Mouse (Mus musculus): ENCODE results near the gene Gpat2. TPM values are rescaled to one million over a fixed set of nuclear protein-coding genes. Genes with fewer than 3 reads are reported as not detected.

Gene Gpat2
- polyA plus RNA-seq, 1 experiment from 2014 or later: 0.22 TPM

DNA sequence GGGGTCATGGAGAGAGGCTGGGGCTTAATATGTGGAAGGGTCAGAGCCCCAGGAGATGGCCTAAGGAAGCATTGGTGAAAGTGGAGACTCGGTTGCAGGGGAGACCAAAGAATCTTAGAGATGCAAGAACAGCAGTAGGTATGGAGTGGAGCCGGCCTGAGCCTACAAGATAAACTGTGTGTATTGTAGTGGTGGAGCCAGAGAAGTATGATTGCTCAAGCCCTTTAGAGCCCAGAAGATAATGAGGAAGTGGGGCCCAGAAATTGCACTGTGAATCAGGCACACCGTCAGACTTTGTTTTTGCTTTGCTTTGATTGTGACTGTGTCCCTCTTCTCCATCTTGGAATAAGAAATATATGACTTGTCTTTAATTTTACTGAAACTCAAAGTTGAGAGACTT is 33.7 kb upstream of the Gpat2 start:
- Histone ChIP-seq H3K4me3 (ENCODE audit: low read length) (no peak overlapping the region), H3K4me2 (replicated peaks; ENCODE audit: low read depth, low read length) (no peak overlapping the region), H3K9me3 (ENCODE audit: low read length) (no peaks in the 10 kb centered on the region), H3K9ac (replicated peaks; ENCODE audit: low read length) (no peak overlapping the region), H3K4me1 (ENCODE audit: insufficient read depth, low read length) (peaks cover 5% of the 10 kb centered on the region; the same call in 1 of the 2 replicates), H3K27me3 (ENCODE audit: insufficient read depth, low read length) (no peaks in the 10 kb centered on the region), H3K36me3 (ENCODE audit: insufficient read depth, low read length) (no peaks in the 10 kb centered on the region), H3K27ac (ENCODE audit: low read length) (no peak overlapping the region)
- 68% methylated on average over 3 of the region's 3 CpGs for WGBS
- no peak for ATAC-seq (ENCODE audit: low FRiP score, low TSS enrichment)

DNA sequence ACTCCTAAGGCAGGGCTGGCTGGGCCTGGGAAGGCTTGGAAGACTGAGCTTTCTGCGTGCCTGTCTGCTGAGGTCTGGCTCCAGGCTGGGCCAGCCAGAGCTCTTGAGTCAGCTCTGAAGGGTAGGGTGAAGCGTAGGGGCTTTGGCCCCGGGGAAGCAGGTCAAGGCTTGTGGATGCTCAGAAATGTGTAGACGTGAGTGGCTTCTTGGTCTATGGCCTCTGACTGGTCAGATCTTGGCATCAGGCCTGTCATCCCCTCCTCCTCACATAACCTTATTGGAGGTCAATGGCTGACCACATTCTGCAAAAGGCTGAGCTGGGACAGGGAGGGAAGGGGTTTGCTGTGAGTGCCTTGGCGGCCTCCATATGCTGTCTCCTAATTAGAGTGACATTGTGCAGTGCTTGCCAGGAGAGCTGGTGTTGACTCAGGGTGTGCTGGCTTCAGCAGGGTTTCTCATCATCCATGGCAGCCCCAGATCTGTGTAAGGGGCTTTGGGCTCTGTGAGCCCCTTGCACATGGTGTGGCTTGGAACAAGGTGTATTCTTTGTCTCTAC is 30.3 kb upstream of the Gpat2 start:
- H3K4me3 ChIP-seq (ENCODE audit: low read length): no peak overlapping the region
- no peaks in the 10 kb centered on the region for H3K9me3 ChIP-seq (ENCODE audit: low read length)
- H3K36me3 ChIP-seq (ENCODE audit: insufficient read depth, low read length): no peaks in the 10 kb centered on the region
- no peak for ATAC-seq (ENCODE audit: low FRiP score, low TSS enrichment)
- no peak overlapping the region for H3K9ac ChIP-seq (replicated peaks; ENCODE audit: low read length)
- H3K4me1 ChIP-seq (ENCODE audit: insufficient read depth, low read length): peaks cover 5% of the 10 kb centered on the region; the same call in 1 of the 2 replicates
- H3K27ac ChIP-seq (ENCODE audit: low read length): no peak overlapping the region
- WGBS: 71% methylated on average over 5 of the region's 5 CpGs
- no peak overlapping the region for H3K4me2 ChIP-seq (replicated peaks; ENCODE audit: low read depth, low read length)
- no peaks in the 10 kb centered on the region for H3K27me3 ChIP-seq (ENCODE audit: insufficient read depth, low read length)

DNA sequence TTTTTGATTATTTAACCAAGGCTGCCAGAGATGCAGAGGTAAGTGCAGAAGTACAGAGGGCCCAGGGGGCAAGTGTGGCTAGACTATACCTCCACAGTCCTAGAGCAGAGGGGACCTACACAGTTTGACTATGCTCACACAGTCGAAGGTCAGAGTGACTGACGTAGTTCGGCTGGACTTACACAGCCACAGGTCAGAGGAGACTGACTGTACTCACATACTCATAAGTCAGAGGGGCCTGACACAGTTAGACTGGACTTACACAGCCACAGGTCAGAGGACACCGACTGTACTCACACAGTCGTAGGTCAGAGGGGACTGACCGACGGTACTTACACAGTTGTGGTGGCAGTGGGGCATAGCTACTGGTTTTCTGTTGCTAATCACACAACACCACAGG is 26.3 kb upstream of the Gpat2 start:
- H3K9ac ChIP-seq (replicated peaks; ENCODE audit: low read length): no peak overlapping the region
- no peak overlapping the region for H3K4me3 ChIP-seq (ENCODE audit: low read length)
- ATAC-seq (ENCODE audit: low FRiP score, low TSS enrichment): peak; percentile 70; the same call in 1 of the 2 replicates
- peaks cover 5% of the 10 kb centered on the region; the same call in 1 of the 2 replicates for H3K4me1 ChIP-seq (ENCODE audit: insufficient read depth, low read length)
- 78% methylated on average over 7 of the region's 7 CpGs for WGBS
- no peak overlapping the region for H3K27ac ChIP-seq (ENCODE audit: low read length)
- no peak overlapping the region for H3K4me2 ChIP-seq (replicated peaks; ENCODE audit: low read depth, low read length)
- no peaks in the 10 kb centered on the region for H3K9me3 ChIP-seq (ENCODE audit: low read length)
- H3K27me3 ChIP-seq (ENCODE audit: insufficient read depth, low read length): no peaks in the 10 kb centered on the region
- H3K36me3 ChIP-seq (ENCODE audit: insufficient read depth, low read length): no peaks in the 10 kb centered on the region

DNA sequence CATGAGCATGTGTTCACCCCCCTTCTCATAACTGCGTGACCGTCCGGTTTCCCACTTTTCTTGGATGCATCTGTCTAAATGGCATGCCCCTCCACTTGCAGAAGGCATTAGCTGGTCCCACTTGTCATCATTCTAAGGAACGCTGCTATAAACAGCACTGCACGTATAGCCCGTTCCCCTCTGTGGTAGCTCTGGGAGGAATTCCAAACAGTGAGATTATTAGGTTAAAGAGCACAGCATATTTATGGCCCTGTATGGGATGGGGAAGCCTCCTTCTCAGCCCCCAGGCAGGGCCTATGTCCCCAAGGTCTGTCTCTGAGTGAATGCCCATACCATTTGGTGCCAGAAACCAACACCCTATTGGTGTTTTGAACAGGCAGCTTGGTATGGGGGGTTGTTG is 13.9 kb upstream of the Gpat2 start:
- Histone ChIP-seq H3K4me1 (ENCODE audit: insufficient read depth, low read length) (no peaks in the 10 kb centered on the region), H3K36me3 (ENCODE audit: insufficient read depth, low read length) (no peaks in the 10 kb centered on the region), H3K9me3 (ENCODE audit: low read length) (no peaks in the 10 kb centered on the region), H3K4me2 (replicated peaks; ENCODE audit: low read depth, low read length) (no peak overlapping the region), H3K4me3 (ENCODE audit: low read length) (no peak overlapping the region), H3K27me3 (ENCODE audit: insufficient read depth, low read length) (no peaks in the 10 kb centered on the region), H3K27ac (ENCODE audit: low read length) (no peak overlapping the region), H3K9ac (replicated peaks; ENCODE audit: low read length) (no peak overlapping the region)
- no peak for ATAC-seq (ENCODE audit: low FRiP score, low TSS enrichment)
- WGBS: 70% methylated on average over 6 of the region's 6 CpGs

DNA sequence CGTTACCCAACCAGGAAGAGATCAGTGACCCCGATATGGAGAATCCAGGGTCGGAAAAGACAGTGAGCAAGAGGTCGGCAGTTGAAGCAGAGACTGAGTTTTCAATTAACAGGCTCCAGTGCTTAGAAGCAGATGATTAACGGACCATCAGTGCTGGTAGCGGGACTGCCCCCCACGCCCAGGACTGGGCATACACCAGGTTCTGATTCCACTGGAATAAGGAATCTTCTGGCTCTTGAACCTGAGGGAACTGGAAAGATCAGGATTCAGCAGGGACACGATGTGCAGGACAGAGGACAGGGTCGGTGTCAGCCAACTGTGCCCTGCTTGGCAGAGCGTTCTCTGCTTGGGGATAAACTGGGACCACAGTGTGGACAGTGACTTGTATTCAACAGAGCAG is 9.2 kb upstream of the Gpat2 start:
- Histone ChIP-seq H3K4me1 (ENCODE audit: insufficient read depth, low read length) (0 out of 2 replicates have a peak, but pooled peaks cover 2% of the 10 kb centered on the region), H3K27me3 (ENCODE audit: insufficient read depth, low read length) (no peaks in the 10 kb centered on the region), H3K9me3 (ENCODE audit: low read length) (no peaks in the 10 kb centered on the region), H3K27ac (ENCODE audit: low read length) (peak overlapping the region; percentile 75; the same call in 1 of the 2 replicates), H3K4me3 (ENCODE audit: low read length) (no peak overlapping the region), H3K4me2 (replicated peaks; ENCODE audit: low read depth, low read length) (no peak overlapping the region), H3K36me3 (ENCODE audit: insufficient read depth, low read length) (no peaks in the 10 kb centered on the region), H3K9ac (replicated peaks; ENCODE audit: low read length) (no peak overlapping the region)
- peak; percentile 90 for ATAC-seq (ENCODE audit: low FRiP score, low TSS enrichment)
- WGBS: 35% methylated on average over 10 of the region's 10 CpGs

DNA sequence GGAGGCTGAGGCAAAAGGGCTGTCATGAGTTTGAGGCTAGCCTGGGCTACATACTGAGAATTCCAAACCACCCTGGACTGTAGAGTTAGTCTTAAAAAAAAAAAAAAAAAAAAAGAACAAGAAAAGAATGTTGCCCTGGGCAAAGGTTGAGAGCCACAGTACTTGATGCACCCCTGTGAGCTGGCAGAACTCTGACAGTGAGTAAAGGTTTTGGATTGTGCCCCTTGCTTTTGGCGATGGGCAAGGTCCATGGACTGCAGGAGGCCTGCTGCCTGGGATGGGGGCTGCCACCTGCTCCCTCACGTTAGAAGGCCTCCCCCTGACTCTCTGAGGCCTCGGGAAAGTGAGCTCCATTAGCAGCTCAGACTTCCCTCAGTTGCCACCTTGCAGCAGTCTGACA is 8.3 kb upstream of the Gpat2 start:
- Histone ChIP-seq H3K9me3 (ENCODE audit: low read length) (no peaks in the 10 kb centered on the region), H3K4me2 (replicated peaks; ENCODE audit: low read depth, low read length) (no peak overlapping the region), H3K4me3 (ENCODE audit: low read length) (no peak overlapping the region), H3K27me3 (ENCODE audit: insufficient read depth, low read length) (no peaks in the 10 kb centered on the region), H3K36me3 (ENCODE audit: insufficient read depth, low read length) (no peaks in the 10 kb centered on the region), H3K27ac (ENCODE audit: low read length) (no peak overlapping the region; the same call in 1 of the 2 replicates), H3K4me1 (ENCODE audit: insufficient read depth, low read length) (0 out of 2 replicates have a peak, but pooled peaks cover 2% of the 10 kb centered on the region), H3K9ac (replicated peaks; ENCODE audit: low read length) (no peak overlapping the region)
- peak; percentile 49; the same call in 1 of the 2 replicates for ATAC-seq (ENCODE audit: low FRiP score, low TSS enrichment)
- 45% methylated on average over 3 of the region's 3 CpGs for WGBS

DNA sequence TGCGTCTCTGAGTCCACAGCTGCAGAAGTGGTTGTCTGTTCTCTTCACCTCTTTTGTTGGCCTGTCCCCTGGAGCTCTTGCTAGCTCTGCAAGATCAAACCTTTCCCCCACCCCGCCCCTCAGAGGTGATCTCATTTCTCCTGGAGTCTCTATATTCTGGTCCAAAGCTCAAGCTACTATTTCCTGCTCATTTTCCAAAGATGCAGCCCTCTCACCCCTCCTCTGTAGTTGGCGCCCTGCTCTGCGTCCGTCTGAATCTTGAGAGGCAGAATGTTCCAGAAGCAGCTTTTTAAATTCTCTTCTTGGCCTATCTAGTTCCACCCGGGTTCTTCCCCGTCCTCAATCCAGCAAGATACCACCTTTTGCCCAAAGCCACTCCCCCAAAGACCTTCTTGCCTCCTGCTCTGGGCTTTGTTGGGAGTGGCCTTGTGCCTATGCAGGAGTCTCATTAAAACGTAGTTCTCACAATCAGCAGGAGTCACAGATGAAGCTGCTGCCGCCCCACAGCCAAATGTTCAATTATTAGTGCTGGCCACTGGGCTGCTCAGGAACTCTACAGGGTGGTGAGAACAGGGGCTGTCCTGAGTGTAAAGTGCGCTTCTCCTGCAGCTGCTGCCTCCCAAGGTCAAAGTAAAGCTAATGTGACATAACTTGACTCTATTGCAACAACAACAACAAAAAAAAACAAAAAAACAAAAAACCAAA is 6.6 kb upstream of the Gpat2 start:
- Histone ChIP-seq H3K4me1 (ENCODE audit: insufficient read depth, low read length) (0 out of 2 replicates have a peak, but pooled peaks cover 2% of the 10 kb centered on the region), H3K27me3 (ENCODE audit: insufficient read depth, low read length) (no peaks in the 10 kb centered on the region), H3K4me3 (ENCODE audit: low read length) (no peak overlapping the region), H3K36me3 (ENCODE audit: insufficient read depth, low read length) (no peaks in the 10 kb centered on the region), H3K4me2 (replicated peaks; ENCODE audit: low read depth, low read length) (no peak overlapping the region), H3K27ac (ENCODE audit: low read length) (peak overlapping the region; percentile 11; the same call in 1 of the 2 replicates), H3K9ac (replicated peaks; ENCODE audit: low read length) (no peak overlapping the region), H3K9me3 (ENCODE audit: low read length) (no peaks in the 10 kb centered on the region)
- 60% methylated on average over 10 of the region's 10 CpGs for WGBS
- no peak for ATAC-seq (ENCODE audit: low FRiP score, low TSS enrichment)

DNA sequence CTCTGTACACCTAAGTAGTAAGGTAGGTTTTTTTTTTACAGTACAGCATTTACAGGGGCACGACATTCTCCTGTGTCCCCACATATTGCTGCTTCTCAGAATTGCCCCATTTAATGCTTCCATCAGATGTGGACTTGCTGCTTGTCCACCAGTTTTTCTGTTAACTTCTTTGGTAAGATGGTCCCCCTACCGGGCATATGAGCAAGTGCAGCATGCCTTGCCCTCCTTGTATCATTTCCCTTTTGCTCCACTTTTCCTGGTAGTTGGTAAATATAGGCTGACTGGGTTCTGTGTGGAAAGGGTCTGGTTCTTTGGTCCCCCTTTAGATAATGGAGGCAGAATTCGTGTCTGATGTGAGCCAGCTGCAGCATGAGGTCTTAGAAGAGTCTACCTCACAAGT is 5.2 kb downstream of the Gpat2 start:
- Histone ChIP-seq H3K4me1 (ENCODE audit: insufficient read depth, low read length) (no peaks in the 10 kb centered on the region), H3K36me3 (ENCODE audit: insufficient read depth, low read length) (peaks cover 5% of the 10 kb centered on the region; the same call in 1 of the 2 replicates), H3K4me2 (replicated peaks; ENCODE audit: low read depth, low read length) (no peak overlapping the region), H3K9ac (replicated peaks; ENCODE audit: low read length) (no peak overlapping the region), H3K27ac (ENCODE audit: low read length) (no peak overlapping the region), H3K27me3 (ENCODE audit: insufficient read depth, low read length) (no peaks in the 10 kb centered on the region), H3K9me3 (ENCODE audit: low read length) (no peaks in the 10 kb centered on the region), H3K4me3 (ENCODE audit: low read length) (no peak overlapping the region)
- 20% methylated on average over 3 of the region's 3 CpGs for whole genome bisulfite sequencing
- no peak for ATAC-seq (ENCODE audit: low FRiP score, low TSS enrichment)

DNA sequence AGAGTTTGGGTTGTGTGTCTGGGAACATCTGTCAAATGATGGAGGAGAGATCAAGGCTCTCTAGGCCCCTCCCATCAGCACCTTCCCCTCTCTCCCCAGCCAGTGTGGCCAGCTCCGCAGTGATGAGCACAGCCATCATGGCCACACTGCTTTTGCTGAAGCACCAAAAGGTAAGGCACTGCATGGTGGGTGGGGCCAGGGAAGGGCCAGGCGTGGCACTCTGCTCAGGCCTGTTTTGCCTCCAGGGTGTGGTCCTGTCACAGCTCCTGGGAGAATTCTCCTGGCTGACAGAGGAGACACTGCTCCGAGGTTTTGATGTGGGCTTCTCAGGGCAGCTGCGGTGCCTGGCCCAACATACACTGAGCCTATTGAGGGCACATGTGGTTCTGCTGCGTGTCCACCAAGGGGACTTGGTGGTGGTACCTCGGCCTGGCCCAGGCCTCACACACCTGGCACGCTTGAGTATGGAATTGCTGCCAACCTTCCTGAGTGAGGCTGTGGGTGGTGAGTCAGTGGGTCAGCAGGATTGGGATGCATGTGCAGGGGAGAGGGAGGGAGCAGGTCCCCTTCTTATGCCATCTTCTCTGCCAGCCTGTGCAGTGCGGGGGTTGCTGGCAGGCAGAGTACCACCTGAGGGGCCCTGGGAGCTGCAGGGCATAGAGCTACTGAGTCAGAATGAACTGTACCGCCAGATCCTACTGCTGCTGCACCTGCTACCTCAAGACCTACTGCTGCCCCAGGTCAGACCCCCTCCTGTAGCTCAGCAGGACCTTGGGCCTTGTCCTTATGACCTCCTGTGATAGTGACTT is 8.7 kb downstream of the Gpat2 start:
- no peak overlapping the region for H3K4me2 ChIP-seq (replicated peaks; ENCODE audit: low read depth, low read length)
- H3K9me3 ChIP-seq (ENCODE audit: low read length): no peaks in the 10 kb centered on the region
- no peaks in the 10 kb centered on the region for H3K27me3 ChIP-seq (ENCODE audit: insufficient read depth, low read length)
- H3K9ac ChIP-seq (replicated peaks; ENCODE audit: low read length): no peak overlapping the region
- peaks cover 5% of the 10 kb centered on the region for H3K36me3 ChIP-seq (ENCODE audit: insufficient read depth, low read length)
- no peak overlapping the region for H3K4me3 ChIP-seq (ENCODE audit: low read length)
- whole genome bisulfite sequencing: 75% methylated on average over 9 of the region's 9 CpGs
- no peaks in the 10 kb centered on the region for H3K4me1 ChIP-seq (ENCODE audit: insufficient read depth, low read length)
- H3K27ac ChIP-seq (ENCODE audit: low read length): no peak overlapping the region
- no peak for ATAC-seq (ENCODE audit: low FRiP score, low TSS enrichment)
